ENCODE assay signal across 9 mouse cellular contexts in genomic region chr9:70140871-70141796, GRCm38 (mm10). TPM values are rescaled to one million over a fixed set of nuclear protein-coding genes. Genes with fewer than 3 reads are reported as not detected.
DNase-seq lines count a peak whose midpoint lies in the region; ATAC-seq and TF ChIP-seq lines count a peak whose summit lies in the region.
"Had no signal": no experiment of that assay in that cellular context is flagged by ENCODE, and none has a peak within 500 bp of the region (broad histone marks: within the 10 kb centered on the region; RNA-seq: fewer than 3 reads in every experiment).

No protein-coding gene starts in this region.

- under 1% methylated on average over 51 of the region's 87 CpGs for WGBS in embryonic facial prominence, embryonic 14.5 days
- under 1% methylated on average over 74 of the region's 87 CpGs for WGBS in heart, embryonic 11.5 days (ENCODE audit: insufficient replicate concordance)
- under 1% methylated on average over 87 of the region's 87 CpGs for WGBS in kidney, embryonic 15.5 days
- under 1% methylated on average over 81 of the region's 87 CpGs for WGBS in limb, embryonic 13.5 days
- WGBS in midbrain, postnatal 0 days: under 1% methylated on average over 55 of the region's 87 CpGs

- peak overlapping the region; percentile 49 for H3K4me3 ChIP-seq in embryonic facial prominence, embryonic 14.5 days (ENCODE audit: low read depth, low read length)
- peak overlapping the region; percentile 70 for H3K4me3 ChIP-seq in heart, embryonic 11.5 days (ENCODE audit: low read depth, low read length)
- H3K4me3 ChIP-seq in kidney, embryonic 15.5 days (replicated peaks): peak overlapping the region; percentile 72
- H3K4me3 ChIP-seq in limb, embryonic 13.5 days: peak overlapping the region; percentile 67
- peak overlapping the region; percentile 60 for H3K4me3 ChIP-seq in midbrain, postnatal 0 days (ENCODE audit: low read depth, low read length)
- H3K4me3 ChIP-seq in testis, adult 2 months (ENCODE audit: control insufficient read depth, low read depth, low read length): peak overlapping the region; percentile 56

- H3K27me3 ChIP-seq in embryonic facial prominence, embryonic 14.5 days (replicated peaks; ENCODE audit: control insufficient read depth, insufficient read depth, low read length): peaks cover 13% of the 10 kb centered on the region
- H3K27me3 ChIP-seq in heart, embryonic 11.5 days (ENCODE audit: control insufficient read depth, insufficient read depth, low read length): peaks cover 11% of the 10 kb centered on the region
- H3K27me3 ChIP-seq in kidney, embryonic 15.5 days: peaks cover 15% of the 10 kb centered on the region
- H3K27me3 ChIP-seq in limb, embryonic 13.5 days: peaks cover 26% of the 10 kb centered on the region
- no peaks in the 10 kb centered on the region for H3K27me3 ChIP-seq in midbrain, postnatal 0 days (ENCODE audit: insufficient read depth, low read length)
- no peaks in the 10 kb centered on the region for H3K27me3 ChIP-seq in testis, adult 2 months (ENCODE audit: control insufficient read depth, insufficient read depth, low read length)

- H3K27ac ChIP-seq in embryonic facial prominence, embryonic 14.5 days (replicated peaks; ENCODE audit: low read depth, low read length): no peak overlapping the region
- no peak overlapping the region for H3K27ac ChIP-seq in heart, embryonic 11.5 days (ENCODE audit: low read depth, low read length)
- peak overlapping the region; percentile 86 for H3K27ac ChIP-seq in kidney, embryonic 15.5 days
- no peak overlapping the region for H3K27ac ChIP-seq in limb, embryonic 13.5 days
- peak overlapping the region; percentile 52 for H3K27ac ChIP-seq in midbrain, postnatal 0 days (ENCODE audit: low read depth, low read length)
- H3K27ac ChIP-seq in testis, adult 2 months (ENCODE audit: control insufficient read depth, insufficient read depth, low read depth, low read length): no peak overlapping the region

- no peaks in the 10 kb centered on the region for H3K36me3 ChIP-seq in embryonic facial prominence, embryonic 14.5 days (ENCODE audit: control insufficient read depth, insufficient read depth, low read length)
- no peaks in the 10 kb centered on the region for H3K36me3 ChIP-seq in heart, embryonic 11.5 days (ENCODE audit: control insufficient read depth, insufficient read depth, low read length)
- H3K36me3 ChIP-seq in kidney, embryonic 15.5 days: no peaks in the 10 kb centered on the region
- no peaks in the 10 kb centered on the region for H3K36me3 ChIP-seq in limb, embryonic 13.5 days
- H3K36me3 ChIP-seq in midbrain, postnatal 0 days (ENCODE audit: insufficient read depth, low read length): no peaks in the 10 kb centered on the region
- no peaks in the 10 kb centered on the region for H3K36me3 ChIP-seq in testis, adult 2 months (ENCODE audit: control insufficient read depth, insufficient read depth, low read length)
- H3K36me3 ChIP-seq: G1E had no signal

- no peak; the same call in 1 of the 2 replicates for TF ChIP-seq POLR2A in testis, adult 2 months (IDR thresholded peaks at IDR 0.05; ENCODE audit: control insufficient read depth, low read depth, low read length)

- no peaks in the 10 kb centered on the region for H3K9me3 ChIP-seq in embryonic facial prominence, embryonic 14.5 days (ENCODE audit: control insufficient read depth, low read length)
- H3K9me3 ChIP-seq in heart, embryonic 11.5 days (replicated peaks; ENCODE audit: control insufficient read depth, low read length): no peaks in the 10 kb centered on the region
- no peaks in the 10 kb centered on the region for H3K9me3 ChIP-seq in kidney, embryonic 15.5 days (replicated peaks)
- H3K9me3 ChIP-seq in limb, embryonic 13.5 days: no peaks in the 10 kb centered on the region
- no peaks in the 10 kb centered on the region for H3K9me3 ChIP-seq in midbrain, postnatal 0 days (ENCODE audit: low read length)

- H3K9ac ChIP-seq in embryonic facial prominence, embryonic 14.5 days (ENCODE audit: low read depth, low read length): peak overlapping the region; percentile 61
- H3K9ac ChIP-seq in heart, embryonic 11.5 days (ENCODE audit: low read depth, low read length): peak overlapping the region; percentile 73
- peak overlapping the region; percentile 62 for H3K9ac ChIP-seq in kidney, embryonic 15.5 days
- H3K9ac ChIP-seq in limb, embryonic 13.5 days: peak overlapping the region; percentile 69
- H3K9ac ChIP-seq in midbrain, postnatal 0 days (replicated peaks; ENCODE audit: low read length, poor library complexity, severe bottlenecking): peak overlapping the region; percentile 54

- peak overlapping the region; percentile 91 for H3K4me2 ChIP-seq in embryonic facial prominence, embryonic 14.5 days (ENCODE audit: low read depth, low read length)
- H3K4me2 ChIP-seq in heart, embryonic 11.5 days: peak overlapping the region; percentile 93
- H3K4me2 ChIP-seq in kidney, embryonic 15.5 days: peak overlapping the region; percentile 99
- peak overlapping the region; percentile 98 for H3K4me2 ChIP-seq in limb, embryonic 13.5 days (replicated peaks)
- peak overlapping the region; percentile 88 for H3K4me2 ChIP-seq in midbrain, postnatal 0 days (ENCODE audit: low read depth, low read length, poor library complexity, severe bottlenecking)

- no peak for TF ChIP-seq CTCF in midbrain, postnatal 0 days (IDR thresholded peaks at IDR 0.05)
- TF ChIP-seq CTCF in testis, adult 2 months (IDR thresholded peaks at IDR 0.05; ENCODE audit: control insufficient read depth, insufficient read depth, insufficient replicate concordance, low read depth, low read length): no peak

- peak; percentile 14 to 21 for DNase-seq in spleen, postnatal 36 days (ENCODE audit: low spot score in 2 of 2)
- no peak for DNase-seq in spleen, postnatal 14 days (ENCODE audit: low spot score in 2 of 2)
- DNase-seq in embryonic facial prominence, embryonic 14.5 days (ENCODE audit: low spot score): peak; percentile 82
- peak; percentile 78 for DNase-seq in midbrain, postnatal 0 days (ENCODE audit: low spot score)

- peaks cover 14% of the 10 kb centered on the region; the same call in 1 of the 2 replicates for H3K4me1 ChIP-seq in embryonic facial prominence, embryonic 14.5 days (ENCODE audit: control insufficient read depth, insufficient read depth, low read length)
- H3K4me1 ChIP-seq in heart, embryonic 11.5 days (ENCODE audit: control insufficient read depth, insufficient read depth, low read length): peaks cover 10% of the 10 kb centered on the region
- H3K4me1 ChIP-seq in kidney, embryonic 15.5 days: peaks cover 56% of the 10 kb centered on the region
- peaks cover 24% of the 10 kb centered on the region for H3K4me1 ChIP-seq in limb, embryonic 13.5 days
- no peaks in the 10 kb centered on the region for H3K4me1 ChIP-seq in midbrain, postnatal 0 days (ENCODE audit: insufficient read depth, low read length)
- peaks cover 9% of the 10 kb centered on the region for H3K4me1 ChIP-seq in testis, adult 2 months (ENCODE audit: control insufficient read depth, insufficient read depth, low read length)

- peak; percentile 84 for ATAC-seq in embryonic facial prominence, embryonic 14.5 days (ENCODE audit: low read depth)
- peak; percentile 65 for ATAC-seq in heart, embryonic 11.5 days (replicated peaks; ENCODE audit: insufficient number of reproducible peaks, low FRiP score, low TSS enrichment)
- ATAC-seq in kidney, embryonic 15.5 days (replicated peaks; ENCODE audit: low FRiP score): peak; percentile 75
- peak; percentile 72 for ATAC-seq in limb, embryonic 13.5 days (ENCODE audit: low FRiP score, low read depth)
- ATAC-seq in midbrain, postnatal 0 days (ENCODE audit: low FRiP score): peak; percentile 87

RNA-seq across cellular contexts. Expression of gene Fam81a, which starts 1.2 kb away (rescaled TPM):
- 7.3 and 8.8 TPM in 2 replicates for polyA plus RNA-seq in embryonic facial prominence, embryonic 14.5 days (2014; fragmentation: Nextera tagmentation; extraction: Ambion mirVana)
- 20.9 and 24.7 TPM in 2 replicates for polyA plus RNA-seq in heart, embryonic 11.5 days (2014; fragmentation: Nextera tagmentation; extraction: Ambion mirVana)
- 12.2 and 12.7 TPM in 2 replicates for polyA plus RNA-seq in kidney, embryonic 15.5 days (2015; fragmentation: Nextera tagmentation; extraction: Ambion mirVana)
- 5.1 and 5.8 TPM in 2 replicates for polyA plus RNA-seq in limb, embryonic 13.5 days (2015; fragmentation: Nextera tagmentation; extraction: Ambion mirVana)
- 8.5 and 10.7 TPM in 2 replicates for total RNA-seq in midbrain, postnatal 0 days (2014; rRNA removed)
- polyA plus RNA-seq in midbrain, postnatal 0 days (2015; fragmentation: Nextera tagmentation; extraction: Ambion mirVana): 9.8 and 11.8 TPM in 2 replicates
- 0.32 and 0.60 TPM in 2 replicates for polyA plus RNA-seq in testis, adult 2 months (2012; rRNA removed)
- total RNA-seq: G1E had no signal
- polyA plus RNA-seq: G1E had no signal

Comparison
In these comparisons a context has a peak if more than half of its experiments do, and no peak if none do; other contexts are left out.
1. DNase-seq: peak in spleen, postnatal 36 days (2 of 2), embryonic facial prominence, embryonic 14.5 days (single experiment) and midbrain, postnatal 0 days (single experiment); none in spleen, postnatal 14 days (0 of 2).
2. H3K27ac ChIP-seq: peak in kidney, embryonic 15.5 days (single experiment) and midbrain, postnatal 0 days (single experiment); none in embryonic facial prominence, embryonic 14.5 days (single experiment), heart, embryonic 11.5 days (single experiment), limb, embryonic 13.5 days (single experiment) and testis, adult 2 months (single experiment).
3. Peak in every context shown above with its lines, with median percentiles within 50 percentile points of each other: ATAC-seq, H3K4me2 ChIP-seq, H3K4me3 ChIP-seq and H3K9ac ChIP-seq.